Mouse (Mus musculus): ENCODE data around the gene Tmem121. TPM values are rescaled to one million over a fixed set of nuclear protein-coding genes. Genes with fewer than 3 reads are reported as not detected.
"Not testable (repeated sequence)": the region's sequence is repeated elsewhere in the genome, so short reads cannot be mapped to it uniquely, and the experiment has no call there.

Tmem121 gene
- polyA plus RNA-seq, 2 experiments from 2014 or later, result not detected

- peak; percentile 83 for ATAC-seq
Observed at GRCm38 (mm10) chr12:113187584-113188295, 2.0 kb downstream of the Tmem121 start.

GRCm38 (mm10) chr12:113188349-113189055 lies 2.8 kb downstream of the Tmem121 start:
- no peak for ATAC-seq

GRCm38 (mm10) chr12:113193423-113193822 lies 7.7 kb downstream of the Tmem121 start:
- no peak for ATAC-seq

- not testable (repeated sequence) for ATAC-seq
Observed at GRCm38 (mm10) chr12:113199132-113199531, 13.4 kb downstream of the Tmem121 start.

GRCm38 (mm10) chr12:113201301-113201700 lies 15.6 kb downstream of the Tmem121 start:
- no peak for ATAC-seq

- ATAC-seq, result no peak
Observed at GRCm38 (mm10) chr12:113202008-113202407, 16.3 kb downstream of the Tmem121 start.

- no peak for ATAC-seq
Observed at GRCm38 (mm10) chr12:113203522-113203921, 17.8 kb downstream of the Tmem121 start.

GRCm38 (mm10) chr12:113205251-113205942 lies 19.7 kb downstream of the Tmem121 start:
- no peak for ATAC-seq

GRCm38 (mm10) chr12:113207737-113208136 lies 22.0 kb downstream of the Tmem121 start:
- no peak for ATAC-seq

- ATAC-seq, result no peak
Observed at GRCm38 (mm10) chr12:113210586-113211378, 25.1 kb downstream of the Tmem121 start.

GRCm38 (mm10) chr12:113211772-113212171 lies 26.0 kb downstream of the Tmem121 start:
- no peak for ATAC-seq

GRCm38 (mm10) chr12:113212326-113212924 lies 26.7 kb downstream of the Tmem121 start:
- ATAC-seq, result no peak

- no peak for ATAC-seq
Observed at GRCm38 (mm10) chr12:113213226-113213625, 27.5 kb downstream of the Tmem121 start.

GRCm38 (mm10) chr12:113214072-113214808 lies 28.5 kb downstream of the Tmem121 start:
- no peak for ATAC-seq

- no peak for ATAC-seq
Observed at GRCm38 (mm10) chr12:113214972-113215666, 29.4 kb downstream of the Tmem121 start.

- no peak for ATAC-seq
Observed at GRCm38 (mm10) chr12:113215667-113216346, 30.1 kb downstream of the Tmem121 start.

- peak; percentile 45 for ATAC-seq
Observed at GRCm38 (mm10) chr12:113217306-113218242, 31.8 kb downstream of the Tmem121 start.

GRCm38 (mm10) chr12:113219867-113220266 lies 34.1 kb downstream of the Tmem121 start:
- ATAC-seq, result peak; percentile 14

- ATAC-seq, result peak; percentile 42
Observed at GRCm38 (mm10) chr12:113220447-113220846, 34.7 kb downstream of the Tmem121 start.

All from activated CD4-positive, CD25-positive, alpha-beta regulatory T cell, adult 4 months (primary cell).